Mouse (Mus musculus) heart, postnatal 0 days (tissue): ENCODE data around the gene Dip2b.

Experiments used
- CTCF ChIP-seq: IDR thresholded peaks from 2 replicates; pipeline ENCODE4 v1.5.1; 2016; ENCODE audit warnings: antibody characterized with exemption, control low read depth, low read depth
- EP300 ChIP-seq: IDR thresholded peaks from 2 replicates; pipeline ENCODE4 v1.6.1; 2016; ENCODE audit warnings: antibody characterized with exemption, low read depth

DNA sequence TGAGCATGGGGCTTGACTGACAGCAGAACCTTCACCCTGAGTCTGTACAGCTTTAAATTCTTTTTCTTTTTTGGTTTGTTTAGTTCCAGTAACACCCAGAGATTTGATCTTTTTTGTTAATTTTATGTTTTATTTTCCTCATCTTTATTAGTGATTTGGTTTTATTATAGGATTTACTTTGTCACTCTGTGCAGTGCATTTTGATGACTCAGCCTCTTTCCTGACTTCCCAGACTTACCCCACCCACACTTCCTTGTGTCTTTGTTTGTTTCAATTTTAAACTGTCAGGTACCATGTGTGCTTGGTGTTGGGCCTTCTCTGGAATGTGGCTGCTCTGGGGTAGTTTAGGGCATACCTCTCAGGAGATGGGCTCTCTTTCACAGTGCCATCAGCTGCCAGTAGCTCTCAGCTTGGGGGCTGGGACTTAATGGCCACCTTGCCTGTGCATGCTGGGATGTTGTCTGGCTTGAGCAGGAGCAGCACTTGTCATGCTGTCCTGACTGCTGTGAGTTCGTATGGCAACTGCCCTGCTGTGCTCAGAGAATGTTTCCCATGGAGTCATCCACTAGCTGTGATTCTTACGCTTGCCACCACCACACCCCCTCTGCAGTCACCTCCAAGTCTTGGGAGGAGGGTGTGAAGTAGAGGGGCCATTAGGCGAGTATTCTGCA lies 125.1 kb downstream of the Dip2b start:
- no peak for TF ChIP-seq EP300
- TF ChIP-seq CTCF: no peak
